In the genomic region with DNA sequence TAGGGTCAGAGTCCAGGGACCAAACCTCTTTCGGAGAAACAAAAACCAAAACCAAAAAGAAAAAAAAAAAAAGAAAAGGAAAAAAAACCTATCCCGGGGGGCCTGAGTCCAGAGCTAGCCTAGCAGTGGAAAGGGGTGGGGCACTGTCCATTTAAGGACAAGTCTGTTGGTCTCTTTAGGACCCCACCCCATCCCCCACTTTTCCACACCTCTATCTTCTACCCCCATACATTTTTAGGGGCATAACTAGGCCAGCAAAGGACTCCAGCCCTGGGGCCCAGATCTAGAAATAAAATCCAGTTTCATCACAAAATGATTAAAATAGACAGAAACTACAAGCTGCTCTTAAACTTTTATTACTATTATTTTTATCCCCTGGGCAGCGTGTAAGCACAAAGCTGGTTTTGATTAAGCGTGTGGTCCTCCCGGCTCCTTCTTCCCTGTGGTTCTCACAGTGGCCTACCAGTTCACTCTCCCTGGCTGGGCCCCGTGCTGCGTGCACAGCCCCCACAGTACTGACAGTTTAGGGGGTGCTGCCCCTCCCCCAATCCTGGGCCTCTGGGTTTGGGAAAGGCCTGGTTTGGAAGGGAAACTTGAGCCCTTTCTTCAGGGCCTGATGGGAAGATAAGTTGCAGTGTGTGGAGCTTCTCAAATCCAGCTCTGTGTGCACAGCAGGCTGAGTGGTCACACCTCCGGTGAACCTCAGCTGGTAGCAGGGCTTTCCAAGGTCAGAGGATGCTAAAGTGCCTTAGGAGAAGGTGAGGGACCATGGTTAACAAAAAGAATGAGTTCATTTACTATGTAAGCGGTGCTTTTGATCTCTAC, we compare ENCODE assay signal across 11 mouse cellular contexts.
DNase-seq lines count a peak whose midpoint lies in the region; ATAC-seq lines count a peak whose summit lies in the region.
"Had no signal": no experiment of that assay in that cellular context is flagged by ENCODE, and none has a peak within 500 bp of the region (broad histone marks: within the 10 kb centered on the region; RNA-seq: fewer than 3 reads in every experiment).

No protein-coding gene starts in this region.

- no peak overlapping the region for H3K9ac ChIP-seq in hindbrain, embryonic 11.5 days (ENCODE audit: low read depth, low read length)
- no peak overlapping the region for H3K9ac ChIP-seq in hindbrain, embryonic 16.5 days (ENCODE audit: low read depth, low read length)
- peak overlapping the region; percentile 13; the same call in 1 of the 2 replicates for H3K9ac ChIP-seq in limb, embryonic 11.5 days (ENCODE audit: low read length)

- no peak for ATAC-seq in hindbrain, embryonic 11.5 days (ENCODE audit: low FRiP score)
- ATAC-seq in hindbrain, embryonic 16.5 days: no peak
- peak; percentile 92 for ATAC-seq in limb, embryonic 11.5 days (ENCODE audit: insufficient number of reproducible peaks, low FRiP score, low TSS enrichment, low read depth)
- no peak for ATAC-seq in megakaryocyte-erythroid progenitor cell, adult 5-6 weeks (replicated peaks; ENCODE audit: low FRiP score, low TSS enrichment, poor library complexity, severe bottlenecking)

- H3K4me2 ChIP-seq in hindbrain, embryonic 11.5 days (replicated peaks; ENCODE audit: low read depth, low read length): no peak overlapping the region
- H3K4me2 ChIP-seq in hindbrain, embryonic 16.5 days (ENCODE audit: low read length): no peak overlapping the region
- no peak overlapping the region for H3K4me2 ChIP-seq in limb, embryonic 11.5 days (ENCODE audit: low read depth, severe bottlenecking)

- H3K36me3 ChIP-seq in hindbrain, embryonic 11.5 days (ENCODE audit: control insufficient read depth, insufficient read depth, low read length): no peaks in the 10 kb centered on the region
- no peaks in the 10 kb centered on the region for H3K36me3 ChIP-seq in hindbrain, embryonic 16.5 days (ENCODE audit: control insufficient read depth, insufficient read depth, low read length)
- no peaks in the 10 kb centered on the region for H3K36me3 ChIP-seq in limb, embryonic 11.5 days (ENCODE audit: control insufficient read depth, insufficient read depth, low read length)
- H3K36me3 ChIP-seq: G1E had no signal

- H3K4me3 ChIP-seq in hindbrain, embryonic 11.5 days (ENCODE audit: low read depth, low read length): no peak overlapping the region
- H3K4me3 ChIP-seq in hindbrain, embryonic 16.5 days (ENCODE audit: low read length): no peak overlapping the region
- no peak overlapping the region for H3K4me3 ChIP-seq in limb, embryonic 11.5 days (ENCODE audit: low read depth, low read length)

- peak; percentile 36 for DNase-seq in hindbrain, embryonic 11.5 days (ENCODE audit: low spot score)
- DNase-seq in ES-CJ7 (ENCODE audit: low read depth, low spot score): peak; percentile 85
- DNase-seq in embryo, embryonic 10.5 days (ENCODE audit: low spot score): peak; percentile 66
- DNase-seq in limb, embryonic 11.5 days (ENCODE audit: low spot score): peak; percentile 85
- DNase-seq in adrenal gland, adult 8-10 months: no peak
- DNase-seq in spleen, postnatal 10 days (ENCODE audit: low spot score in 2 of 2): no peak
- DNase-seq: right cerebral cortex, postnatal 14 days; thymus, postnatal 4 days had no signal

- H3K27me3 ChIP-seq in hindbrain, embryonic 11.5 days (ENCODE audit: control insufficient read depth, insufficient read depth, low read length): no peaks in the 10 kb centered on the region
- H3K27me3 ChIP-seq in hindbrain, embryonic 16.5 days (replicated peaks; ENCODE audit: control insufficient read depth, insufficient read depth, low read length): no peaks in the 10 kb centered on the region
- no peaks in the 10 kb centered on the region for H3K27me3 ChIP-seq in limb, embryonic 11.5 days (ENCODE audit: control insufficient read depth, insufficient read depth, low read length)

- whole genome bisulfite sequencing in hindbrain, embryonic 11.5 days: 46% methylated on average over 9 of the region's 9 CpGs
- 58% methylated on average over 9 of the region's 9 CpGs for WGBS in hindbrain, embryonic 16.5 days
- WGBS in limb, embryonic 11.5 days: 14% methylated on average over 9 of the region's 9 CpGs

- H3K27ac ChIP-seq in hindbrain, embryonic 11.5 days (ENCODE audit: low read depth, low read length): peak overlapping the region; percentile 42; the same call in 1 of the 2 replicates
- H3K27ac ChIP-seq in hindbrain, embryonic 16.5 days (ENCODE audit: low read depth, low read length): no peak overlapping the region
- H3K27ac ChIP-seq in limb, embryonic 11.5 days (replicated peaks; ENCODE audit: low read depth, low read length): peak overlapping the region; percentile 76

- no peaks in the 10 kb centered on the region; the same call in 1 of the 2 replicates for H3K4me1 ChIP-seq in hindbrain, embryonic 11.5 days (replicated peaks; ENCODE audit: control insufficient read depth, insufficient read depth, low read length)
- H3K4me1 ChIP-seq in hindbrain, embryonic 16.5 days (ENCODE audit: control insufficient read depth, insufficient read depth, low read depth, low read length): no peaks in the 10 kb centered on the region
- H3K4me1 ChIP-seq in limb, embryonic 11.5 days (ENCODE audit: control insufficient read depth, insufficient read depth, low read length): peaks cover 32% of the 10 kb centered on the region

- no peaks in the 10 kb centered on the region for H3K9me3 ChIP-seq in hindbrain, embryonic 11.5 days (ENCODE audit: control insufficient read depth, low read length)
- H3K9me3 ChIP-seq in hindbrain, embryonic 16.5 days (ENCODE audit: control insufficient read depth, low read length): no peaks in the 10 kb centered on the region
- no peaks in the 10 kb centered on the region for H3K9me3 ChIP-seq in limb, embryonic 11.5 days (ENCODE audit: control insufficient read depth, low read length)
- H3K9me3 ChIP-seq: G1E had no signal

Comparison
In these comparisons a context has a peak if more than half of its experiments do, and no peak if none do; other contexts are left out.
1. DNase-seq: peak in hindbrain, embryonic 11.5 days (single experiment), ES-CJ7 (single experiment), embryo, embryonic 10.5 days (single experiment) and limb, embryonic 11.5 days (single experiment); none in adrenal gland, adult 8-10 months (single experiment) and spleen, postnatal 10 days (0 of 2).